Mouse (Mus musculus) lung, postnatal 0 days (tissue): ENCODE measurements at regions not wholly inside any gene's neighbourhood (a gene's known extent, or its start where the extent isn't known, plus 50 kb on each side); places are given as distances from the start of the nearest gene placed in this dataset.

Experiments
- ATAC-seq: fragments of 200-750 bp; cut with Nextera tagmentation; 2 replicates; pipeline ENCODE4 v1.8.0; 2017; ENCODE audit warnings: moderate library complexity
- DNase-seq: peaks from one replicate; pipeline ENCODE4 v3.0.0-alpha.2; 2016; ENCODE audit warnings: low spot score
- H3K27ac ChIP-seq: fragments of 300-500 bp; sonication (generic); 2 replicates; pipeline ENCODE4 v1.5.1; 2014; ENCODE audit warnings: antibody characterized with exemption, mild to moderate bottlenecking, low read length, mixed read lengths
- H3K27me3 ChIP-seq: fragments of 300-500 bp; sonication (generic); replicated peaks from 2 replicates; pipeline ENCODE4 v1.6.1; 2014; ENCODE audit warnings: low read length, mixed read lengths; ENCODE audit not compliant: insufficient read depth
- H3K36me3 ChIP-seq: fragments of 300-500 bp; sonication (generic); 2 replicates; pipeline ENCODE4 v1.6.1; 2014; ENCODE audit warnings: low read length, mixed read lengths; ENCODE audit not compliant: insufficient read depth
- H3K4me1 ChIP-seq: fragments of 300-500 bp; sonication (generic); 2 replicates; pipeline ENCODE4 v1.6.1; 2014; ENCODE audit warnings: antibody characterized with exemption, low read depth, low read length, mixed read lengths; ENCODE audit not compliant: insufficient read depth
- H3K4me2 ChIP-seq: fragments of 300-500 bp; sonication (generic); replicated peaks from 2 replicates; pipeline ENCODE4 v1.6.1; 2014; ENCODE audit warnings: low read depth, mild to moderate bottlenecking, low read length, moderate library complexity, mixed read lengths
- H3K4me3 ChIP-seq: fragments of 300-500 bp; sonication (generic); 2 replicates; pipeline ENCODE4 v1.5.1; 2014; ENCODE audit warnings: low read depth, low read length
- H3K9ac ChIP-seq: fragments of 300-500 bp; sonication (generic); replicated peaks from 2 replicates; pipeline ENCODE4 v1.6.1; 2014; ENCODE audit warnings: low read depth, mild to moderate bottlenecking
- H3K9me3 ChIP-seq: fragments of 300-500 bp; sonication (generic); 2 replicates; pipeline ENCODE4 v1.6.1; 2016; ENCODE audit warnings: low read length, mixed read lengths
- CTCF ChIP-seq: IDR thresholded peaks from 2 replicates; pipeline ENCODE4 v1.5.1; 2016; ENCODE audit warnings: antibody characterized with exemption, mild to moderate bottlenecking
- EP300 ChIP-seq: IDR thresholded peaks from 2 replicates; pipeline ENCODE4 v1.6.1; 2016; ENCODE audit warnings: antibody characterized with exemption, mild to moderate bottlenecking, control low read depth
- WGBS: fragments of 180-500 bp; shearing (Covaris S2); extraction: QIAGEN DNeasy Blood & Tissue Kit; methylation state at CpG from one replicate; pipeline ENCODE4 v1.1.7; 2014; 5-methylcytosine and 5-hydroxymethylcytosine counted together

GRCm38 (mm10) chr11:84592715-84593339 lies 67.5 kb upstream of the Lhx1 start:
- Histone ChIP-seq H3K4me1 (no peaks in the 10 kb centered on the region), H3K4me2 (no peak overlapping the region), H3K9me3 (no peaks in the 10 kb centered on the region), H3K9ac (no peak overlapping the region), H3K27ac (no peak overlapping the region), H3K36me3 (no peaks in the 10 kb centered on the region), H3K27me3 (no peaks in the 10 kb centered on the region), H3K4me3 (no peak overlapping the region)
- DNase-seq: no peak
- ATAC-seq: no peak
- TF ChIP-seq EP300 (no peak), CTCF (no peak)
- 20% methylated on average over 6 of the region's 6 CpGs for WGBS

- no peaks in the 10 kb centered on the region for H3K36me3 ChIP-seq
- H3K9ac ChIP-seq: no peak overlapping the region
- H3K27ac ChIP-seq: no peak overlapping the region
- H3K4me2 ChIP-seq: no peak overlapping the region
- H3K9me3 ChIP-seq: no peaks in the 10 kb centered on the region
- WGBS: 43% methylated on average over 12 of the region's 14 CpGs
- TF ChIP-seq EP300: no peak
- TF ChIP-seq CTCF: no peak
- H3K27me3 ChIP-seq: no peaks in the 10 kb centered on the region
- DNase-seq (no peak), ATAC-seq (no peak)
- no peaks in the 10 kb centered on the region for H3K4me1 ChIP-seq
- no peak overlapping the region for H3K4me3 ChIP-seq
These were observed 61.8 kb upstream of the Lhx1 start for GRCm38 (mm10) chr11:84587107-84587506.

- no peak overlapping the region for H3K27ac ChIP-seq
These were observed 60.3 kb upstream of the Lhx1 start for GRCm38 (mm10) chr11:84585626-84586025.

GRCm38 (mm10) chr11:84578805-84579541 lies 53.6 kb upstream of the Lhx1 start:
- 76% methylated on average over 17 of the region's 17 CpGs for WGBS
- ATAC-seq: no peak
- no peaks in the 10 kb centered on the region for H3K27me3 ChIP-seq
- no peaks in the 10 kb centered on the region for H3K36me3 ChIP-seq
- no peaks in the 10 kb centered on the region for H3K4me1 ChIP-seq
- H3K4me2 ChIP-seq: no peak overlapping the region
- no peaks in the 10 kb centered on the region for H3K9me3 ChIP-seq
- no peak overlapping the region for H3K27ac ChIP-seq
- DNase-seq: no peak
- H3K4me3 ChIP-seq: no peak overlapping the region
- TF ChIP-seq CTCF: no peak
- no peak for TF ChIP-seq EP300
- no peak overlapping the region for H3K9ac ChIP-seq

More at GRCm38 (mm10) chr11:84585626-84586025, 60.3 kb upstream of the Lhx1 start:
- WGBS: 37% methylated on average over 3 of the region's 3 CpGs
- no peak overlapping the region for H3K4me3 ChIP-seq
- no peak overlapping the region for H3K4me2 ChIP-seq
- no peaks in the 10 kb centered on the region for H3K9me3 ChIP-seq
- H3K27me3 ChIP-seq: no peaks in the 10 kb centered on the region
- H3K36me3 ChIP-seq: no peaks in the 10 kb centered on the region
- TF ChIP-seq CTCF: no peak
- ATAC-seq: no peak
- no peaks in the 10 kb centered on the region for H3K4me1 ChIP-seq
- H3K9ac ChIP-seq: no peak overlapping the region
- no peak for DNase-seq
